Mouse (Mus musculus) adrenal gland, adult 8-10 months (tissue): ENCODE measurements around the gene Ucn. TPM values are rescaled to one million over a fixed set of nuclear protein-coding genes. Genes with fewer than 3 reads are reported as not detected.

Source experiments
- DNase-seq: peaks from one replicate; pipeline ENCODE4 v3.0.0; 2022
- total RNA-seq, 4 experiments: library from RNA; stranded (reverse); gene quantifications; 2 replicates each; pipeline ENCODE4 v1.2.4; 2022

Ucn gene
- total RNA-seq, 4 experiments from 2014 or later = not detected

DNA sequence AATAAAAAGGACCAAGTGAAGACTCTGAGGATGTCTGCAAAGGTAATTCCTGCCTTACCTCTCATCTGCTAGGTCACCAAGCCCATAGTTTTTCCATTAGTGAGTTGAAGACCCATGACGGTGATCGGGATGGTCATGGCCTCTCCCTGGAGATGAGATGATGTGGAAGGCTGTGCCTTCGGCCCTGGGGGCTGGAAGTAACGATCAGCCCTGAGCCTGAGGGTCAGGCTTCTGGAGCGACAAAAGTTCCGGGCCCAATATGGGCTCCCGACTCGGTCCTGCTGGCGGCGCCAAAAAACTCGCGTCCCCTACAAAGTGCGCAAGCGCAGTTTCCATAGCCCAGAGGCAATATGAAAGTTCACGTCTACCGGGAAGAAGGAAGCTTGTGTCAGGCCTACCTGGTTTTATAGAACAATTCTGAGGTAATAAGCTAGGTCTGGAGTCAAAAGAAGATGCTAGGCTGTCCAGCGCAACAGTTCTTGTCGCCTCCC is 30.6 kb downstream of the Ucn start, which contains the start of gene Slc30a3:
TSS of gene Slc30a3 (minus strand) at position 238 of the 491 bp plus-strand sequence.
- DNase-seq = no peak

- DNase-seq = no peak
These were observed 32.8 kb downstream of the Ucn start, which contains the start of gene Dnajc5g for GRCm38 (mm10) chr5:31105814-31106335. TSS of gene Dnajc5g (plus strand) at chr5:31106285.

GRCm38 (mm10) chr5:31095711-31096480 is 42.7 kb downstream of the Ucn start:
- no peak for DNase-seq

DNA sequence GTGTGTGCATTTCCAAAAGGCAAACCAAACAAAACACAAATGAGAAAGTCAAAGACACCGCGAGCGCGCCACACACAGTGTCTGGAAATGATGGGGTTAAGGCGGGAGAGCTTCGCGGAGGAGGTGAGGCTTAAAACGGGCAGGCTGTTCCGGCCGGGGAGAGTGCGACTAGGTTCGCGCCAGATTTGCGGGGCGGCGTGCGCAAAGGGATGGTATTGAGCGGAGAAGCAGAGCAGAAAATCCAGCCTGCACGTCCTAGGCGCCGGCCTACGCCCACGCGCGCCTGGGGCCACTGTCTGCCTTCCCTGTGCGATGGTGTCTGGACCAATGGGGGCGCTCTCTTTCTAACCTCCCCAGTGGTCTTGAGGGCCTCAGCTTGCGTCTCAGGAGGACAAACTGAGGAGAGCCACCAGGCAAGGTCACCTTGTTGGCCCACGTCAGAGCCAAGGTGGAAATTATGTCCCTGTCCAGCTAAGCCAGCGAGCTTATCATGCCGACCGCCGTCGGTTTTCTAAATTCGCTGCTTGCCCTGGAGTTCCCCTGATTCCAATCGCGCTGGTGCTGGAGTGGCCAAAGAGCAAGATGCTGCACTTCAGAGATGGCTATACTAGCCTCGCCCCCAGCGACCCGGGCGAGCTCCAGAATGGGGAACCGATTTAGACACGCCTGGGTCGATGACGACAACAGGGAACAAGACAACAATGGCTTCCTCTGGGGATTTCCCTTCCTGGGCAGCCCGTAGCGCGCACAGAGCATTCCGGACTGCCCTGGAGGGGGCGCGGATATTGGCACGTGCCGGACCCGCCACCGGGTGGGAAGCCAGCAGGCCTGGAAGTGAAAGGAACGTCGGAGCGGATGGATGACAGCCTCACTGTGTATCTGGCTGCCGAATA is 43.6 kb downstream of the Ucn start:
- no peak for DNase-seq

DNA sequence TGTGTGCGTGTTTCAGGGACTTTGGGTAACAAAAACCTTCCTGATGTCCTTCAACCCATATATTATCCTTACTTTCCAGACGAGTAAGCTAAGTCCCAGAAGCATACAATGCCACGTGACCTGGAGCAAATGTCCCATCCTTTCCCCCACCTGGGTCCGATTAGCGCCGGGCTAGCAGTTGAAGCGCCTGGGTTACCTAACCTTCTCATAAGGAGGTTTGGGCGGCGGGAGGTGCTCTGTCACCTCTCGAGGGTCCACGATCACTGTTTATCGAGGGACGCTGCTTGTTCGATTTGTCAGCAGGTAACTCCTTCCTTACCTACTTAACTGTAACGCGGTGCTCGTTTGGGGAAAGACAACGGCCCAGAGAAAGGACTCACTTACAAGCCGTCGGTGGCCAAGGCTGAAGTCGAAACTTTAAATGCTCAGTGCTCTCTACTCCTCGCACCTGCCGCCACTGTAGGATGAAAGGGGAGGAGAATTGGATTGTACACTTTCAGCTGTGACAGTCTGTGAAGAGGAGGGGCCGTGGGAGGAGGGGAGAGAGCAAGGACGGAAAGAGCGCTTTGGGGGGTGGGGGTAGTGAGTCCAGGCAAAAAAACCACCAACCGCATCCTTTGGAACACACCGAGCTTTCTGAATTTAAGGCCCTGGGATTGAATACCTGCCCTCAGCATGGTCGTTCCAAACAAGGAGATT is 44.4 kb downstream of the Ucn start:
- DNase-seq = no peak

GRCm38 (mm10) chr5:31093151-31094041 is 45.2 kb downstream of the Ucn start:
- no peak for DNase-seq

DNA sequence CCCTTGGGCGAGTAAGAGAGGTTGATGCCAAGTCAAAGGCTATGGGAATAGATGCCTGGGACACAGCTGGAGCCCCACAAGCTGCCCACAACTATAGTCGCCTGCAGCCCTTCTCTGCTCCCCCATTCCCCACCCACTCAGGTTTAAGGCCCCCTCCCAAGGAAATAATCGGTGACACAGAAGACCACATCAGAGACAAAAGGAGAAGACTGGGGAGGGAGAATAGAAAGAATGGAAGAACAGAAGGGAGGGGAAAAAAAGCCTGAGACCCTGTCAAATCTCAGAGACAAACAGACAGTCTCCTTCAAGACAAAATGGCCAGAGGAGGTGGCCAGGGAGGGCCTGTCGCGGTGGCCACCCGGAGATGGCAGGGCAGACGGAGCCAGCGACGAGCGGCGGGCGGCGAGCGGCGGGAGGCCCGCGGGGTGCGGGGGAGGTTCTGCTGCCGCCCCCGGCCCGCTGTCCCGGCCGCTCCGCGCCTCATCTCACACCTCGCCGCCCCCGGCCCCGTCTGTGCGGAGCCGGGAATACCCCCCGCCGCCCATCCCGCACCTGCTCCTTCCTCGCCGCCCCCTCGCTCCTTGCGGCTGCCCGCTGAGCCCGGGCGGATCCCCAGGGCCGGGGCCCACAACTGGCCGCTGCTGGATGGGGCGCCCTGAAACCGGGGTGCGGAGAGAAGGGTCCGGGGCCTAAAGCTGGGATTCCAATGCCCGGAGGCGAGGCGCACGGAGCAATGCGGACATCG is 46.2 kb downstream of the Ucn start:
- DNase-seq = no peak

Other genes with a start within 250 kb of the Ucn start
- gene Ost4, start 231.0 kb downstream of the Ucn start, total RNA-seq = 100 to 1,000 TPM; 210 to 235 (median 214) TPM
- 10 to 100 TPM; 48.7 to 62.4 (median 51.8) TPM for gene Emilin1, start 225.4 kb downstream of the Ucn start, total RNA-seq
- gene Khk, start 217.4 kb downstream of the Ucn start, total RNA-seq = 10 to 100 TPM; 60.9 to 74.4 (median 69.4) TPM
- 1 to 10 TPM; 1.0 to 3.0 (median 1.8) TPM for gene Cgref1, start 193.2 kb downstream of the Ucn start, total RNA-seq
- gene Preb, start 178.5 kb downstream of the Ucn start, total RNA-seq = 100 to 1,000 TPM; 129 to 211 (median 186) TPM
- gene Tcf23, start 170.2 kb downstream of the Ucn start, total RNA-seq = 1 to 10 TPM; 1.0 to 2.5 (median 1.4) TPM
- 100 to 1,000 TPM; 122 to 138 (median 130) TPM for gene Atraid, start 90.5 kb downstream of the Ucn start, total RNA-seq
- gene Slc5a6, start 89.9 kb downstream of the Ucn start, total RNA-seq = 10 to 100 TPM; 33.5 to 46.4 (median 38.1) TPM
- gene Cad, start 84.0 kb downstream of the Ucn start, total RNA-seq = 10 to 100 TPM; 23.1 to 52.0 (median 33.6) TPM
- gene Dnajc5g, start 32.5 kb downstream of the Ucn start, total RNA-seq = not detected
- gene Slc30a3, start 30.6 kb downstream of the Ucn start, total RNA-seq = under 1 TPM in 1 of 4 experiments, not detected in 3; 0.28 TPM
- gene Trim54, start 22.1 kb downstream of the Ucn start, total RNA-seq = not detected
- gene Mpv17, start 15.4 kb upstream of the Ucn start, total RNA-seq = 10 to 100 TPM; 63.7 to 83.4 (median 76.4) TPM
- 1 to 10 TPM in 3 of 4 experiments, under 1 TPM in 1; 0.41 to 3.9 (median 2.9) TPM for gene Gm29609, start 41.1 kb upstream of the Ucn start, total RNA-seq
- 10 to 100 TPM; 65.5 to 98.8 (median 71.9) TPM for gene Gtf3c2, start 41.3 kb upstream of the Ucn start, total RNA-seq
- gene Snx17, start 54.4 kb upstream of the Ucn start, total RNA-seq = 100 to 1,000 TPM; 109 to 135 (median 126) TPM
- gene Eif2b4, start 54.6 kb upstream of the Ucn start, total RNA-seq = 10 to 100 TPM; 34.5 to 44.5 (median 38.9) TPM
- gene Zfp513, start 63.5 kb upstream of the Ucn start, total RNA-seq = 10 to 100 TPM; 23.8 to 41.1 (median 37.2) TPM
- gene Ppm1g, start 81.9 kb upstream of the Ucn start, total RNA-seq = 100 to 1,000 TPM in 3 of 4 experiments, 10 to 100 TPM in 1; 93.5 to 125 (median 105) TPM
- gene Nrbp1, start 102.0 kb upstream of the Ucn start, total RNA-seq = 100 to 1,000 TPM in 2 of 4 experiments, 10 to 100 TPM in 2; 85.7 to 104 (median 96.6) TPM
- under 1 TPM in 3 of 4 experiments, not detected in 1; 0.56 to 0.81 (median 0.59) TPM for gene Gm9970, start 102.4 kb upstream of the Ucn start, total RNA-seq
- gene Krtcap3, start 112.9 kb upstream of the Ucn start, total RNA-seq = 1 to 10 TPM; 3.8 to 9.2 (median 4.6) TPM
- 10 to 100 TPM; 38.1 to 62.4 (median 49.5) TPM for gene Ift172, start 152.3 kb upstream of the Ucn start, total RNA-seq
- 10 to 100 TPM in 2 of 4 experiments, 1 to 10 TPM in 2; 6.6 to 15.1 (median 10.6) TPM for gene Fndc4, start 157.3 kb upstream of the Ucn start, total RNA-seq
- under 1 TPM in 3 of 4 experiments, not detected in 1; 0.26 to 0.70 (median 0.49) TPM for gene Gckr, start 158.6 kb upstream of the Ucn start, total RNA-seq